Mouse (Mus musculus) gastrocnemius, postnatal 10 days (tissue): Measurements from ENCODE around the gene Myo15. TPM values are rescaled to one million over a fixed set of nuclear protein-coding genes. Genes with fewer than 3 reads are reported as not detected.
A peak's percentile ranks its signal among the peaks of the same experiment; 100 is the strongest.
"Not testable (repeated sequence)": the region's sequence is repeated elsewhere in the genome, so short reads cannot be mapped to it uniquely, and the experiment has no call there.

Source experiments
- DNase-seq: peaks from one replicate; pipeline ENCODE4 v3.0.0; 2021; ENCODE audit warnings: mixed read lengths
- long read RNA-seq, 2 experiments: library from polyadenylated mRNA; stranded (forward); transcript quantifications; one replicate each; pipeline ENCODE4 v2.0.0; 2021
- total RNA-seq, 2 experiments: library from RNA; stranded (reverse); gene quantifications; 2 replicates each; pipeline ENCODE4 v1.2.3; 2021

Myo15 gene
- total RNA-seq: under 1 TPM; 0.05 to 0.16 TPM
- long read RNA-seq, experiment 1: 0 reads
- long read RNA-seq, experiment 2: 0 reads

- DNase-seq: no peak
These were observed at the start of gene Myo15 for GRCm38 (mm10) chr11:60469039-60469438. Myo15 (plus strand) TSS chr11:60469339.

GRCm38 (mm10) chr11:60422046-60422668, 47.0 kb upstream of the Myo15 start:
- DNase-seq: no peak

GRCm38 (mm10) chr11:60423006-60423405, 46.1 kb upstream of the Myo15 start:
- no peak for DNase-seq

GRCm38 (mm10) chr11:60426417-60426816, 42.7 kb upstream of the Myo15 start:
- DNase-seq: no peak

- DNase-seq: no peak
These were observed 41.5 kb upstream of the Myo15 start for GRCm38 (mm10) chr11:60427628-60428027.

GRCm38 (mm10) chr11:60433501-60433900, 35.6 kb upstream of the Myo15 start:
- no peak for DNase-seq

GRCm38 (mm10) chr11:60435133-60435532, 34.0 kb upstream of the Myo15 start:
- no peak for DNase-seq

- no peak for DNase-seq
These were observed 32.5 kb upstream of the Myo15 start for GRCm38 (mm10) chr11:60436618-60437017.

- DNase-seq: not testable (repeated sequence)
These were observed 29.5 kb upstream of the Myo15 start for GRCm38 (mm10) chr11:60439621-60440020.

- DNase-seq: no peak
These were observed 29.0 kb upstream of the Myo15 start for GRCm38 (mm10) chr11:60440176-60440575.

GRCm38 (mm10) chr11:60442896-60443295, 26.2 kb upstream of the Myo15 start:
- DNase-seq: no peak

- DNase-seq: no peak
These were observed 25.1 kb upstream of the Myo15 start for GRCm38 (mm10) chr11:60444007-60444406.

- peak; percentile 83 for DNase-seq
These were observed 14.9 kb upstream of the Myo15 start, which contains the start of gene Drg2 for GRCm38 (mm10) chr11:60454080-60454744. Drg2 (plus strand) TSS chr11:60454591.

GRCm38 (mm10) chr11:60454745-60455087, 14.4 kb upstream of the Myo15 start:
- no peak for DNase-seq

GRCm38 (mm10) chr11:60457973-60458372, 11.2 kb upstream of the Myo15 start:
- DNase-seq: no peak

GRCm38 (mm10) chr11:60465943-60466380, 3.2 kb upstream of the Myo15 start:
- DNase-seq: peak; percentile 36

- DNase-seq: no peak
These were observed 1.6 kb downstream of the Myo15 start for GRCm38 (mm10) chr11:60470743-60471142.

- DNase-seq: no peak
These were observed 5.4 kb downstream of the Myo15 start for GRCm38 (mm10) chr11:60474534-60474933.

- no peak for DNase-seq
These were observed 6.7 kb downstream of the Myo15 start for GRCm38 (mm10) chr11:60475668-60476362.

GRCm38 (mm10) chr11:60478121-60478520, 9.0 kb downstream of the Myo15 start:
- DNase-seq: no peak

GRCm38 (mm10) chr11:60486267-60486666, 17.1 kb downstream of the Myo15 start:
- DNase-seq: no peak

GRCm38 (mm10) chr11:60492726-60493125, 23.6 kb downstream of the Myo15 start:
- no peak for DNase-seq

- DNase-seq: no peak
These were observed 26.6 kb downstream of the Myo15 start for GRCm38 (mm10) chr11:60495692-60496091.
